Mouse (Mus musculus): ENCODE data around the gene Etl4. TPM values are rescaled to one million over a fixed set of nuclear protein-coding genes. Genes with fewer than 3 reads are reported as not detected.
A peak's percentile ranks its signal among the peaks of the same experiment; 100 is the strongest.

The Etl4 gene
- polyA plus RNA-seq, 1 experiment from 2014 or later = 20.0 TPM

GRCm38 (mm10) chr2:20281903-20282302, 372.3 kb downstream of the Etl4 start:
- DNase-seq (ENCODE audit: extremely low spot score, low spot score) = no peak
- Histone ChIP-seq H3K27me3 (ENCODE audit: poor library complexity, severe bottlenecking) (no peaks in the 10 kb centered on the region), H3K36me3 (replicated peaks) (no peaks in the 10 kb centered on the region), H3K27ac (no peak overlapping the region), H3K4me1 (no peaks in the 10 kb centered on the region), H3K4me3 (no peak overlapping the region), H3K9me3 (no peaks in the 10 kb centered on the region)
- WGBS = 73% methylated on average over 2 of the region's 2 CpGs

DNA sequence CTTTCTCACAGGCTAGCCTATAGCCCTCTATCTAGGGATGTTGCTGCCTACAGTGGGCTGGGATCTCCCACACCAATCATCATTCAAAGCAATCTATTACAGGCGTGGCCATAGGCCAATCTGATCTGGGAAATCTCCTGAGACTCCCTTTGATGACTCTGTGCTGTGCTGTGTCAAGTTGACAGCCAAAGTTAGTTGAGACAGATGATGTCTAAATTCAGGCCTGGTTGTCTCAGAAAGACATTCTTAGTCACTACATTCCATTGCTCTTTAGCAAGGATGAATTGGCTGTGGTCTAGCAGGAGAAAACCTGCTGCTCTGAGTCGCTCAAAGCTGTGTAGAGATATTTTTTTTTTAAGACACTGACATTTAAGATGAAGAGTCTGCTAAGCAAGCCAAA, 374.8 kb downstream of the Etl4 start:
- H3K4me1 ChIP-seq = no peaks in the 10 kb centered on the region
- no peaks in the 10 kb centered on the region for H3K9me3 ChIP-seq
- no peak overlapping the region for H3K27ac ChIP-seq
- no peak overlapping the region for H3K4me3 ChIP-seq
- no peak for DNase-seq (ENCODE audit: extremely low spot score, low spot score)
- 78% methylated on average over 2 of the region's 2 CpGs for WGBS
- H3K36me3 ChIP-seq (replicated peaks) = no peaks in the 10 kb centered on the region
- H3K27me3 ChIP-seq (ENCODE audit: poor library complexity, severe bottlenecking) = no peaks in the 10 kb centered on the region

DNA sequence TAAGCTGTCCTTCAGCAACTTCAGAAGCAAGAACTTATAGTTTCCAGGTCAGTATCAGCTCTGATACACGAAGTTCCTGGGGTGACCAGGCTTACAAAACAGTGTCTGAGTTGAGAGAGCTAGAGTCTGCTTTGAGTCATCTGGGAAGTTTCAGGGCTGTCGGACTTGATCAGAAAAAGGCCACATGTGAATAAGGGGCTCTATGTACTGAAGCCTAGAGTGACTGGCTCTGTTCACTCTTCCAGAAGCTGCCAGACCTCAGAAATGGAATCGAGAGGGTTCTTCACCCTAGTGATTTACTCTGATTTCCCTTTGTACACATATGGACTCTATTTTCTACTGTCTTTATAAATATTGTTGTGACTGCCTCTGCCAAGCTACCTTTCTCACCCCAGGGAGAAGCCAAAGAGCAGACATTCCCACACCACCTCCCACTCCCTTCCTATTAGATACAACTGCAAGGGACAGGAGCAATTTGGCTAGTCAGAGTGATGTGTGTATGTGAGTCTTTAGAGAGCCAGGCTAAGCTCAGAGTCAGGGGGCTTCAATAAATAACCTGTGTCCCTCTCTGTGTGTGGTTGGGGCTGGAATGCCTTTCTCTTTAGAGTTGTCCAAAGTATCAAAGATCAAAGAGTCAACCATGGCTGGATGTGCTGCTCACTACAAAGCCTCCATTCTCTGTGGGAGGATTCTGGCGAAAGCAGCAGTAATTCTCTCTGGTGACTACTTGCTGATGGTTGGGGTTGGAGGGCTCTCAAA, 381.6 kb downstream of the Etl4 start:
- Histone ChIP-seq H3K4me3 (no peak overlapping the region), H3K9me3 (no peaks in the 10 kb centered on the region), H3K27me3 (ENCODE audit: poor library complexity, severe bottlenecking) (no peaks in the 10 kb centered on the region), H3K36me3 (replicated peaks) (no peaks in the 10 kb centered on the region), H3K27ac (no peak overlapping the region), H3K4me1 (peaks cover 8% of the 10 kb centered on the region)
- 63% methylated on average over 4 of the region's 4 CpGs for WGBS
- DNase-seq (ENCODE audit: extremely low spot score, low spot score) = no peak

DNA sequence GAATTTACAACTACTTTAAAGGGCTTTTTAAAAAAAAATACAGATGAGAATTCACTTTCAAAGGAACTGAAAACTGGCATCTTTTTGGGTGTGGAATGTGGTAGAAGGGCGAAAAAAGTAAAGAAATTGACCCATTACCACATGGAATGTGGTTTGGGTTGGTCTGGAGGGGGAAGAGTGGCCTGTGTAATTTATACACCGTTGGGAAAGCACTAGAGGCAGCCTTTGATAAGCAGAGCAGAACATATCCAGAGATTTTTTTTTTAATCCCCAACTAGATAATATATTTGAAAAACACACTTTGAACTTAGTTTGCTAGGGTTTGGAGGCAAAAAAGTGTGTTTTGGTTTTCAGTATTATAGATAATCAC, 382.1 kb downstream of the Etl4 start:
- Histone ChIP-seq H3K4me1 (peaks cover 8% of the 10 kb centered on the region), H3K9me3 (no peaks in the 10 kb centered on the region), H3K36me3 (replicated peaks) (no peaks in the 10 kb centered on the region), H3K27me3 (ENCODE audit: poor library complexity, severe bottlenecking) (no peaks in the 10 kb centered on the region), H3K27ac (no peak overlapping the region), H3K4me3 (no peak overlapping the region)
- 57% methylated on average over 2 of the region's 2 CpGs for WGBS
- no peak for DNase-seq (ENCODE audit: extremely low spot score, low spot score)

GRCm38 (mm10) chr2:20293336-20293735, 383.8 kb downstream of the Etl4 start:
- peaks cover 8% of the 10 kb centered on the region for H3K4me1 ChIP-seq
- H3K27ac ChIP-seq = no peak overlapping the region
- H3K9me3 ChIP-seq = no peaks in the 10 kb centered on the region
- no peaks in the 10 kb centered on the region for H3K36me3 ChIP-seq (replicated peaks)
- no peak overlapping the region for H3K4me3 ChIP-seq
- 82% methylated on average over 8 of the region's 8 CpGs for WGBS
- DNase-seq (ENCODE audit: extremely low spot score, low spot score) = no peak
- no peaks in the 10 kb centered on the region for H3K27me3 ChIP-seq (ENCODE audit: poor library complexity, severe bottlenecking)

DNA sequence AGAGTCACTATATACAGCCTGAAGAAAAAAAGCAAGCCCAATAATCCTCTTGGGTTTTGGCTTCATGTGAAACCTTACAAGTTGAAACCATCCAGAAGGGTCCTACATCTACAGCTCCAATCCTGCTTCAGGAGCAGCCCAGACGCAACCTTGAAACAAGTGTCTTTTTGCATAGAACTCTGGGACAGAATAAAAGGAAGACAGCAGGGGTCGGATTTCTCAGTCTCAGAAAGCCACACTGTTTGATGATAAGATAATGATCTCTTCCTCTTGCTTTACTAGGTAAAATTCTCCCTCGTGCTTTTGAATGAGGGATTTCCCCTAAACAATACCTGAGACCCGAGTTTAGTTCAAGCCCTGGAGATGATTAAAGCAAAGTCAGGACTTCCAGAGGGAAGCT, 385.0 kb downstream of the Etl4 start:
- Histone ChIP-seq H3K27me3 (ENCODE audit: poor library complexity, severe bottlenecking) (no peaks in the 10 kb centered on the region), H3K27ac (no peak overlapping the region), H3K9me3 (no peaks in the 10 kb centered on the region), H3K36me3 (replicated peaks) (no peaks in the 10 kb centered on the region), H3K4me1 (peaks cover 8% of the 10 kb centered on the region), H3K4me3 (no peak overlapping the region)
- DNase-seq (ENCODE audit: extremely low spot score, low spot score) = no peak
- WGBS = 13% methylated on average over 4 of the region's 4 CpGs

DNA sequence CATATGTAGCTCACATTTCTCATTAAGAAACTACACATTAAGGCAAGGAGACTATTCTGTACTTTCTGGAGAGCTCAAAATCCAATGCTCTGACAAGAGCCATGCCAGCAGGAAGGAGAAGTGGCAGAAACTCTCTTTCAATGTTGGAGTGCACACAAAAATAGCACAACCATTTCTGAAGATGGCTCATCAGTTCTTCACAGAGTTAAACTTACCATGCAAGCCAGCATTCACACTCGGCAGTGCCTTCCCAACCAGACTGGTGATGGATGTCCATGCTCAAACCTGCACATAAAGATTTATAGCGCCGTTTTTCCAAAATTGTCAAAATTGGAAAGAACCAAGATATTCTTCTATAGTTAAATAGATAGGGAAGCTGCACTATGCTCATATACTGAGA, 392.9 kb downstream of the Etl4 start:
- Histone ChIP-seq H3K4me3 (no peak overlapping the region), H3K9me3 (no peaks in the 10 kb centered on the region), H3K4me1 (no peaks in the 10 kb centered on the region), H3K36me3 (replicated peaks) (no peaks in the 10 kb centered on the region), H3K27me3 (ENCODE audit: poor library complexity, severe bottlenecking) (no peaks in the 10 kb centered on the region), H3K27ac (no peak overlapping the region)
- no peak for DNase-seq (ENCODE audit: extremely low spot score, low spot score)
- 89% methylated on average over 3 of the region's 3 CpGs for WGBS

GRCm38 (mm10) chr2:20324954-20325353, 415.4 kb downstream of the Etl4 start:
- DNase-seq (ENCODE audit: extremely low spot score, low spot score) = no peak
- Histone ChIP-seq H3K4me1 (no peaks in the 10 kb centered on the region), H3K27ac (no peak overlapping the region), H3K27me3 (ENCODE audit: poor library complexity, severe bottlenecking) (no peaks in the 10 kb centered on the region), H3K9me3 (no peaks in the 10 kb centered on the region), H3K4me3 (no peak overlapping the region), H3K36me3 (replicated peaks) (no peaks in the 10 kb centered on the region)
- 63% methylated on average over 1 of the region's 1 CpGs for WGBS

- no peaks in the 10 kb centered on the region for H3K9me3 ChIP-seq
- H3K27me3 ChIP-seq (ENCODE audit: poor library complexity, severe bottlenecking) = no peaks in the 10 kb centered on the region
- peaks cover 15% of the 10 kb centered on the region for H3K4me1 ChIP-seq
- H3K4me3 ChIP-seq = no peak overlapping the region
- H3K36me3 ChIP-seq (replicated peaks) = no peaks in the 10 kb centered on the region
- WGBS = 90% methylated on average over 6 of the region's 6 CpGs
- DNase-seq (ENCODE audit: extremely low spot score, low spot score) = no peak
- no peak overlapping the region for H3K27ac ChIP-seq
Observed at GRCm38 (mm10) chr2:20336176-20336575, 426.6 kb downstream of the Etl4 start.

DNA sequence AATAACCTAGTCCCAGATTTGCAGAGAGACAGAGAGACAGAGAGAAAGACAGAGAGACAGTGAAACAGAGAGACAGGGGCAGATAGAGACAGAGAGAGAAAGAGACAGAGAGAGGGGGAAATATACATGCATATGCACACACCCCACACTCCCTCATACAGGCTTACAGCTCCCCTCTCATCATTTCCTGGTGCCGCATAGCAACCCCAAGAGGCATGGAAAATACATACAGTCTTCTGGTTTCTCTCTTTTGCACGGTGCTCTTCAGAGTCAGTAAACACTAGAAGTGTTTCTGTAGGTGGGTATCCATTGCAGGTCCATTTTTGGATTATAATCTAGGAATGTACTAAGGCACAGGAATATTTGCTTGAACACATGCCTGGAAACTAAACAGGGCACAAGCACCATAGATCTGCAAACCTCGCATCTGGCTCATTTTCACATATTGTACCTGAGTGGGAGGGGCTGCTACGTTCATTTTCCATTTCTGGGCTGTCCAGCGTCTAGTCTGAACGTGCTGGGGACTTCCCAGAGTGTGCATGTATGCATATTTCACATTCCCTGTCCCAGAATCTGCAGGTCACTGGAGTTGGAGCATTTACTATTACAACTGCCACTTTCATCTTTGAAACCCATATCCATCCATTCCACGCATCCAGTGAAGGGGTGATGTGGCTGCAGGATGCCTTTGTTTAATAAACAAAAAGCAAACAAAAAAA, 429.6 kb downstream of the Etl4 start:
- H3K4me3 ChIP-seq = peak overlapping the region; percentile 37
- H3K9me3 ChIP-seq = no peaks in the 10 kb centered on the region
- WGBS = 66% methylated on average over 7 of the region's 7 CpGs

DNA sequence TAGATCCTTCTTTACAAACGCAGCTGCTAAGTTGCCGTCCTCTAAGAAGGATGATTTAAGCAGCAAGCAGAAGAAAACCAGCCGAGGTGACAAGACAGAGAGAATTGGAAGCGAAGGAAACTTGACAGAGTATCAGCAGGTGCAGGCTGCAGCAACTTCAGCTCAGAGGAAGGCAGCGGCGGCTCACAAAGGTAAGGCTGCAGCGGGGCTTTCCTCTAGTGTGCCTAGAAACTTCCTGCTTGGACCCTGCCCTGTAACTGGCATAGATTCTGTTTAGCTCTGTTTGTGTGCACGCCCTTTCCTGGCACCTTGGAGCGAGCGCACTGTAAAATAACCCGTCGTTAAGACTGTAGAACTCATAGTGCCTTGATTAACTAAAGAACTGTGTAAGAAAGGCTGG, 430.3 kb downstream of the Etl4 start:
- peaks cover 15% of the 10 kb centered on the region for H3K4me1 ChIP-seq
- H3K4me3 ChIP-seq = peak overlapping the region; percentile 37
- H3K36me3 ChIP-seq (replicated peaks) = no peaks in the 10 kb centered on the region
- no peaks in the 10 kb centered on the region for H3K9me3 ChIP-seq
- H3K27ac ChIP-seq = peak overlapping the region; percentile 40
- no peaks in the 10 kb centered on the region for H3K27me3 ChIP-seq (ENCODE audit: poor library complexity, severe bottlenecking)
- DNase-seq (ENCODE audit: extremely low spot score, low spot score) = peak; percentile 16
- WGBS = 24% methylated on average over 12 of the region's 12 CpGs

More for the DNA sequence above, 429.6 kb downstream of the Etl4 start:
- Histone ChIP-seq H3K27ac (no peak overlapping the region; the same call in 1 of the 2 replicates), H3K27me3 (ENCODE audit: poor library complexity, severe bottlenecking) (no peaks in the 10 kb centered on the region), H3K36me3 (replicated peaks) (no peaks in the 10 kb centered on the region), H3K4me1 (peaks cover 15% of the 10 kb centered on the region)
- DNase-seq (ENCODE audit: extremely low spot score, low spot score) = no peak

DNA sequence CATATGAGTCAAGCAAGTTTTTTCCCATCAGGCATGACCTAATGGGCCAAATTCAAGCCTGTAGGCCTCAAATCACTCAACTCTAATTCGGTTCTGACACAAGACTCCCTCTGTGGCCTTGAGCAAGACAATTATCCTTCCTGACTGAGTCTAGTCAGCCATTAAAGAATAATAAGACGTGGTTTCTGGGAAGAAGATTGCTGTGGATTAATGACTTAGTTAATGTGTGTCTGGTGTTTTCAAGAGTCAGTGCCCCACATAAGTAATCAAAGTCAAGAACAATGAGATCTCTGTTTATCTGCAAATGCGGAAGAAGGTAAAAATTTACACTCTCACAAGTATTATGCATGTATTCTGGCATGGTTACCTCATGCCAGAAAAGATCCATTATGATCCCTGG, 437.3 kb downstream of the Etl4 start:
- H3K27me3 ChIP-seq (ENCODE audit: poor library complexity, severe bottlenecking) = no peaks in the 10 kb centered on the region
- no peaks in the 10 kb centered on the region for H3K36me3 ChIP-seq (replicated peaks)
- no peak for DNase-seq (ENCODE audit: extremely low spot score, low spot score)
- H3K27ac ChIP-seq = no peak overlapping the region
- 73% methylated on average over 3 of the region's 3 CpGs for WGBS
- no peak overlapping the region for H3K4me3 ChIP-seq
- H3K9me3 ChIP-seq = no peaks in the 10 kb centered on the region
- H3K4me1 ChIP-seq = no peaks in the 10 kb centered on the region

DNA sequence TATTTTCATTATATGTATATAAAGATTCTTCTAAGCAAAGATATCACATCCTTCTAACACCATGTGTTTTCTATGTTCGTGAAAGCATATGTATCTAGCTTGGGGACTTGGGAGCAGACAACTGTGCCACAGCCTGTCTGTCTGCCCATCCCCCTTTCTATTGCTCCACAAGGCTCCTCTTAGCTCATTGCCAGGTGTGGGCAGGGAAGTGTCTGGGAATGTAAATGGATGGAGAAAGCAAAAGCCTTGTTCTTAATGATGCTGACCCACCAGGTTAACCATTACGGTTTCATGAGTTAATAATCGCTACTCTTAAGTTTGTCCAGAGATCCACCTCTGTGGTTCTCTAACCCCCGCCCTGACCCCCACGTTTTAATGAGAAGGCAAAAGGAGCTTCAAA, 439.7 kb downstream of the Etl4 start:
- DNase-seq (ENCODE audit: extremely low spot score, low spot score) = no peak
- H3K4me1 ChIP-seq = peaks cover 6% of the 10 kb centered on the region
- H3K27me3 ChIP-seq (ENCODE audit: poor library complexity, severe bottlenecking) = no peaks in the 10 kb centered on the region
- H3K27ac ChIP-seq = no peak overlapping the region
- 84% methylated on average over 5 of the region's 5 CpGs for WGBS
- no peaks in the 10 kb centered on the region for H3K36me3 ChIP-seq (replicated peaks)
- no peaks in the 10 kb centered on the region for H3K9me3 ChIP-seq
- H3K4me3 ChIP-seq = no peak overlapping the region

Measured in forebrain, embryonic 10.5 days (tissue).